Mouse (Mus musculus) MEL (cell line): ENCODE measurements around the gene Gm4131.

Experiments
- CHD1 ChIP-seq: IDR thresholded peaks from 2 replicates; pipeline ENCODE4 v1.6.1; 2012; ENCODE audit warnings: low read depth, mild to moderate bottlenecking, inconsistent platforms, low read length, improper control_type of control experiment
- CHD2 ChIP-seq: IDR thresholded peaks from 2 replicates; pipeline ENCODE4 v1.6.1; 2011; ENCODE audit warnings: low read length, improper control_type of control experiment
- CTCF ChIP-seq, 3 experiments: IDR thresholded peaks in 2 of 3; conservative IDR thresholded peaks in 1 of 3; 2 replicates each; pipeline ENCODE4 v1.5.1; 2011 to 2012; ENCODE audit warnings: low read length in 3 of 3, low read depth in 2 of 3, mild to moderate bottlenecking in 2 of 3, improper control_type of control experiment in 1 of 3, inconsistent platforms in 1 of 3, mixed read lengths in 1 of 3, moderate library complexity in 1 of 3; ENCODE audit not compliant: control insufficient read depth in 1 of 3, insufficient read depth in 1 of 3, poor library complexity in 1 of 3, severe bottlenecking in 1 of 3
- JUND ChIP-seq: IDR thresholded peaks from 2 replicates; pipeline ENCODE4 v1.6.1; 2011; ENCODE audit warnings: low read depth, mild to moderate bottlenecking, improper control_type of control experiment, low read length
- MAFK ChIP-seq: IDR thresholded peaks from 2 replicates; pipeline ENCODE4 v1.6.1; 2011; ENCODE audit warnings: low read depth, mild to moderate bottlenecking, low read length, improper control_type of control experiment, borderline replicate concordance
- MYB ChIP-seq: IDR thresholded peaks from 2 replicates; pipeline ENCODE4 v1.6.1; 2011; ENCODE audit warnings: mild to moderate bottlenecking, low read depth, low read length, improper control_type of control experiment
- USF1 ChIP-seq: IDR thresholded peaks from 2 replicates; pipeline ENCODE4 v1.6.1; 2014; ENCODE audit warnings: low read depth, mild to moderate bottlenecking, inconsistent platforms, low read length, improper control_type of control experiment, moderate library complexity

DNA sequence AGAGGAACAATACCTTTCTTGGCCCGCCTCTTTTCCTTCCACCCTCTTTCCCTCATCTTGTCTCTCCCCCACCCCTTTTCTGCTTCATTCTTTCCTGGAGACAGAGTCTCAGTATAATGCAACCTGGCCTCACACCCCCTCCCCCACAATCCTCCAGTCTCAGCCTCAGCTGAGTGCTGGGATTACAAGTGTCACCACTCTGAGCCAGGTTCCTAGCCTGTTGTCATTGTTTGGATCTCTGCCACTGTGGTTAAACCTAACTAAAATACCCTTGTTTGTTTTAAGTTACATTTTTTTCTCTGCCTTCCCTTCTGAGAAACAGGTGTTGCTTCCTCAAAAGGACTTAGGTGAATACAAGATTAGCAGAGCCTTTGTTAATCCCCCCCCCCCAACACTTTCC is 53.9 kb downstream of the Gm4131 start:
- TF ChIP-seq CTCF (IDR thresholded peaks at IDR 0.05 in 2 of 3, conservative IDR thresholded peaks at IDR 0.05 in 1 of 3; ENCODE audit: control insufficient read depth in 1 of 3, insufficient read depth in 1 of 3, low read depth in 2 of 3, low read length in 3 of 3, poor library complexity in 1 of 3, severe bottlenecking in 1 of 3) (no peak), MAFK (no peak), JUND (no peak), CHD2 (no peak), MYB (no peak), CHD1 (no peak), USF1 (no peak)
